Mouse (Mus musculus) embryonic facial prominence, embryonic 12.5 days (tissue): ENCODE data around the gene Tbkbp1. TPM values are rescaled to one million over a fixed set of nuclear protein-coding genes. Genes with fewer than 3 reads are reported as not detected.

Source experiments
- ATAC-seq: fragments of 200-750 bp; cut with Nextera tagmentation; 2 replicates; pipeline ENCODE4 v1.8.0; 2017; ENCODE audit not compliant: insufficient number of reproducible peaks, insufficient read depth, low FRiP score, low TSS enrichment
- H3K27ac ChIP-seq: fragments of 300-500 bp; sonication (generic); 2 replicates; pipeline ENCODE4 v1.5.1; 2016; ENCODE audit warnings: mild to moderate bottlenecking
- H3K27me3 ChIP-seq: fragments of 300-500 bp; sonication (generic); 2 replicates; pipeline ENCODE4 v1.6.1; 2016; ENCODE audit warnings: mild to moderate bottlenecking, moderate library complexity
- H3K36me3 ChIP-seq: fragments of 300-500 bp; sonication (generic); 2 replicates; pipeline ENCODE4 v1.6.1; 2016; ENCODE audit warnings: mild to moderate bottlenecking
- H3K4me1 ChIP-seq: fragments of 300-500 bp; sonication (generic); 2 replicates; pipeline ENCODE4 v1.6.1; 2016
- H3K4me2 ChIP-seq: fragments of 300-500 bp; sonication (generic); replicated peaks from 2 replicates; pipeline ENCODE4 v1.6.1; 2016; ENCODE audit warnings: mild to moderate bottlenecking, moderate library complexity
- H3K4me3 ChIP-seq: fragments of 300-500 bp; sonication (generic); 2 replicates; pipeline ENCODE4 v1.5.1; 2016; ENCODE audit warnings: mild to moderate bottlenecking
- H3K9ac ChIP-seq: fragments of 300-500 bp; sonication (generic); 2 replicates; pipeline ENCODE4 v1.6.1; 2016; ENCODE audit warnings: mild to moderate bottlenecking, moderate library complexity
- H3K9me3 ChIP-seq: fragments of 300-500 bp; sonication (generic); 2 replicates; pipeline ENCODE4 v1.6.1; 2016; ENCODE audit warnings: mild to moderate bottlenecking, moderate library complexity
- WGBS: fragments of 180-500 bp; shearing (Covaris S2); methylation state at CpG from one replicate; pipeline ENCODE4 v1.1.7; 2016; 5-methylcytosine and 5-hydroxymethylcytosine counted together
- polyA plus RNA-seq: library from polyadenylated mRNA; unstranded; fragments of >200 nt; fragmentation: Nextera tagmentation; extraction: Ambion mirVana; gene quantifications from 2 replicates; pipeline ENCODE4 v1.2.1, GENCODE M21; 2016

Tbkbp1 gene
- polyA plus RNA-seq, 1 experiment from 2014 or later, result 10.4 TPM

DNA sequence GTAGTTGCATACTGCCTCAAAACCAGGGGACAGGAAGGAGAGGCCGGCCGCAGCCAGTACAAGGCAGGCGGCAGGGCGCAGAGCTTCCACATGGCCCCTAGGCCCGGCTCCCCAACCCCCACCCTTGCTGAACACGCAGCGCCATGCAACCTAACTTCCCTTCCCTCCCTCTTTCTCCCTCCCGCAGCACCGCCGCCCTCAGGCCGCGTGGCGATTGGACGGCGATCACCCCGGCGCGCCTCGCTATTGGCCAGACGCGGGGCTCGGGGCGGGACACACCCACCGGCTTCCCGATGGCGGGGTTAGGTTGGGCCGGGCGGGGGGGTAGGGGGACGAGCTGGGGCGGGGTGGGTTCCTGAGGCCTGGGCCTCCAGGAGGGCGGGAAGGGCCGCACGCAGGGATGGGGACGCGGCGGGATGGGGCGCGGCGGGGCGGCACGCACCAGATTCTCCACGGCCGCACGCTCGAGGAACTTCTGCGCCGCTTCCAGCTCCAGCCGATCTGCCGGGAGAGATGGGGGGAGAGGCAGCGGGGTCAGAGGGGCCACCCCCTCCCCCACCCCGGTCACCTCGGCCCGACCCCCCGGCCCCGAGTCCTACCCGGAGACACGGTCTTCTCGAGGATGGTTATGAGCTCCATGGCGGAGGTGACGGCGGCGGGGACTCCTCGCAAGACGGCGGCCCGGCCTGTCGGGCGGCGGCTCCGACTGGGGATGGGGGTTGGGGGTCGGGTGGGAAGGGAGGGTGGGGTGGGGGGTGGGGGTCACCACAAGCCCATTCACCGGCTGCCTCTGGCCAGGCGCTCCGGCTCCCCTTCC lies 35.9 kb upstream of the Tbkbp1 start:
- Histone ChIP-seq H3K4me2 (peak overlapping the region; percentile 72), H3K9ac (peak overlapping the region; percentile 93), H3K4me3 (peak overlapping the region; percentile 94), H3K36me3 (peaks cover 33% of the 10 kb centered on the region), H3K9me3 (no peaks in the 10 kb centered on the region), H3K4me1 (peaks cover 17% of the 10 kb centered on the region), H3K27me3 (no peaks in the 10 kb centered on the region), H3K27ac (peak overlapping the region; percentile 98)
- peak; percentile 62 for ATAC-seq
- WGBS, result under 1% methylated on average over 59 of the region's 74 CpGs

DNA sequence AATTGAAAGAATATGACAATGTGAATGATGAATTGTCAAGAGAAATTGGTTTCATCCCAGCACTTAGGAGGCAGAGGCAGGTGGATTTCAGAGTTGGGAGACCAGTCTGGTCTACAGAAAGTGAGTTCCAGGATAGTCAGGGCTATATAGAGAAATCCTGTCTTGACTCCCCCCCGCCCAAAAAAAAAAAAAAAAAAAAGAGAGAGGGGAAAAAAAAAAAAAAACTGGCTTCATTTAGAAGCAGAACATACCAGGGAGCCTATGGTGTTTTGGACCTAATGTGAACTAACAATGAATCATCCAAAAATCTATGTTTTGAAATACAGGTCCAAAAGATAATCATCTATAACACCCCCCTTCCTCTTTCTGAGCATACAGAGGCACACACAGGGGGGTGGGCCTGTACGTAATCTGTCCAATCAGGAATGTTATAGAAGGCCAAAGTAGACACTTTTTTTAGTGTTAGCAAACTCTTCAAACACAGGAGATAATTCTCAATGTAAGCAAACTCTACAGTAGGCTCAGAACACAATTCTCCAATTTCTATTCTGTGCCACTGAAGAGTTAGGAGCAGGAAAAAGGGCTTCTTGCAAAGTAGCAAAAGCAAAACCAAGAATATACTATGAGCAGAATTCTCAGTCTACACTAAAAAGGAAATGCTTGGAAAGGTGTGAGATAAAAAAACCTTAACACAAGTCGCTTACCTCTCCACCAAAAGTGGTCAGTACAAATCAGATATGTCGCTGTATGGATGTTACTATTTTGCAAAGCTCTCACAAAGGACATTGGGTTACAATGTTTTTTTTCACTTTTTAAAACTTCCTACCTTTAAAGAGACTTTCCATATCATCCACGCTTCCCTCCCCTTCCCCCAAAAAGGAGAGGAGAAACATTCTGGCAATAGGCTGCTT lies 34.7 kb upstream of the Tbkbp1 start:
- WGBS, result 59% methylated on average over 5 of the region's 5 CpGs
- Histone ChIP-seq H3K4me3 (peak overlapping the region; percentile 94), H3K4me2 (peak overlapping the region; percentile 72), H3K27ac (no peak overlapping the region), H3K4me1 (peaks cover 17% of the 10 kb centered on the region), H3K36me3 (peaks cover 45% of the 10 kb centered on the region), H3K9ac (peak overlapping the region; percentile 93), H3K27me3 (no peaks in the 10 kb centered on the region), H3K9me3 (no peaks in the 10 kb centered on the region)
- ATAC-seq, result no peak

DNA sequence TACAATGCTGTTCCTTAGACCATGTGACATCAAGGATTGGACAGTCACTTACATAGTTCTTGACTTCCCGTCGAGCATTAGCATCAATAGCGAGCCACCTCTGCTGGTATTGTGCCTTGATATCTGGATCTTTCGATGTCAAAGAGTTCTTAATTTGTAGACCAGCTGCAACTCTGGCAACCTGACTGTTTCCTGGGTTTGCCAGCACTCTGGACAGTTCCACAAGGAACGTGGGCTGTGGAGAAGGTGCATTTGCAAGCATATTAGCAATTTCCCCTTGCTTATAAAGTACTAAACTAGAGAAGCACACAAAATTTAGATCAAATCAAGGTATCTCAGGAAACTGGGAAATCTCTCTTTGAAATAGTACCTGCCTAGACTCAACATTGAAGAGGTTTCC lies 33.6 kb upstream of the Tbkbp1 start:
- Histone ChIP-seq H3K4me2 (no peak overlapping the region), H3K9me3 (no peaks in the 10 kb centered on the region), H3K9ac (no peak overlapping the region), H3K36me3 (peaks cover 56% of the 10 kb centered on the region), H3K4me3 (no peak overlapping the region), H3K4me1 (peaks cover 17% of the 10 kb centered on the region), H3K27ac (no peak overlapping the region), H3K27me3 (no peaks in the 10 kb centered on the region)
- no peak for ATAC-seq
- WGBS, result 77% methylated on average over 5 of the region's 5 CpGs

DNA sequence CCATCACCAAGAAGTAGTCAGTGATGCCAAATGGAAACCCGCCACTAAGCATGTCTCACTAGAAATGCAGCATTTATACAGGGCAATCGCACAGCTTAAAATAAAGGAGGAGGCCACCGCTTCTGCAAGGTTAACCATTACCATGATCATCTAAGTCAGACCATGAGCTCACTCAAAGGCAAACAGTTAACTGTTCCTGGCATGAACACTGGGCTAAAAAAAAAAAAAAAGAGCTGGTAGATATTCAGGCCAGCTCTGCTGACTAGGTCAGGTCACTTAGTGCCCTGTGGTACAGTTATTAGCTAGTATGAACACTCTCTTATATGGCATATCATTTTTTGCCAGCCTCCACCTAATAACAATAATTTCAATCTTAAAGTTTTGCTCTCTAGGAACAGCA lies 31.2 kb upstream of the Tbkbp1 start:
- H3K27ac ChIP-seq, result no peak overlapping the region
- no peak overlapping the region for H3K4me3 ChIP-seq
- H3K4me1 ChIP-seq, result peaks cover 17% of the 10 kb centered on the region
- H3K9me3 ChIP-seq, result no peaks in the 10 kb centered on the region
- H3K9ac ChIP-seq, result no peak overlapping the region
- no peak overlapping the region for H3K4me2 ChIP-seq
- no peak for ATAC-seq
- no peaks in the 10 kb centered on the region for H3K27me3 ChIP-seq
- peaks cover 79% of the 10 kb centered on the region for H3K36me3 ChIP-seq
- WGBS, result 92% methylated on average over 3 of the region's 3 CpGs

DNA sequence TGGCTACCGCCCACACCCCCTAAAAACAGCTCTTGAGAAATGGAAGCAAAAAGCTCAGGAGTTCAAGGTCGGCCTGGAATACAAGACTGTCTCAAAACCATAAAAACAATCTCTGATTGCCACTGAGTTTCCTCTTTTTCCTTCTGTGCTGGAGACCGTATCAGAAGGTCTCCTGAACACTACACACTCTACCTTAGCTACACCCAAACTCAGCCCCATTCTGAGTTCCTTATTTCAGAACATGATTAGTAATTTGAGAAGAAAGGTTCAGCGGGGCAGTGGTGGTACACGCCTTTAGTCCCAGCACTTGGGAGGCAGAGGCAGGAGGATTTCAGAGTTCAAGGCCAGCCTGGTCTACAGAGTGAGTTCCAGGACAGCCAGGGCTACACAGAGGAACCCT lies 29.8 kb upstream of the Tbkbp1 start:
- no peak for ATAC-seq
- Histone ChIP-seq H3K4me1 (peaks cover 12% of the 10 kb centered on the region), H3K4me3 (no peak overlapping the region), H3K36me3 (peaks cover 93% of the 10 kb centered on the region), H3K9me3 (no peaks in the 10 kb centered on the region), H3K9ac (no peak overlapping the region), H3K4me2 (no peak overlapping the region), H3K27ac (no peak overlapping the region), H3K27me3 (no peaks in the 10 kb centered on the region)
- WGBS, result 75% methylated on average over 5 of the region's 5 CpGs

DNA sequence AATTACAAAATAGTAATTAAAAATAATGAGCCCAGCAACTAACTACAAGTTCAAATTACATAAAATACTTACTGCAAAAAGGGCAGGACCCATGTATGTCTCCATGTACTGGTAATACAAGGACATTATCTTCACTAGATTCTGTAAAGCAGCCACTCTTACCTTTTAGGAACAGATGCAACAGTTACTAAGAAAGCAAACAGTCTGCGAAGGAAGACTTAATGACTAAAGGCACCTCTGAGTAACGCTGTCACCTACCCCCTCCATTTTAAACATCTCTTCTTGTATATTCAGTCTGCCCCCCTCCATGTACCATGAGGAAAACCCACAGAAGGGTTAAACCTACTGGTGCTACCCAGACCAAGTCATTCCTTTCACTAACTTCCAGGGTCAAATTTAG lies 26.9 kb upstream of the Tbkbp1 start:
- WGBS, result 95% methylated on average over 2 of the region's 2 CpGs
- H3K36me3 ChIP-seq, result peaks cover 98% of the 10 kb centered on the region

DNA sequence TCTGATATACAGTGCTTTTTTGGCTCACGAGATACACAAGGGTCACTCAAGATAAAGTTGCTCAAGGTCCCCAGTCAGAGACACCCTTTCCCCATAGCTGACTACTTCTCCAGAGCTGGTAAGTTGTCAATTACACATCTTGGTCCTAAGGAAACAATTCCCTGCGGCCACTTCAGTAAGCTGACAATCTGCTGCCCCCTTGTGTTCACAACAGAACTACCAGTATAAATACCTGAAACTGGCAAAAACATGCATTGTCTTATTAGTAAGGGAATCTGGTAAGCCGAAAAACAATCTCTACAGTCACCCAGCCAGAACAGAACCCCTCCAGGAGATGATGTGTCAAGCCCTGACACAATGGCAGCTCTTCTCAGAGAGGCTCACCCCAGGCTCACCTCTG lies 25.6 kb upstream of the Tbkbp1 start:
- Histone ChIP-seq H3K4me1 (no peaks in the 10 kb centered on the region), H3K36me3 (peaks cover 95% of the 10 kb centered on the region), H3K4me3 (no peak overlapping the region), H3K9me3 (no peaks in the 10 kb centered on the region), H3K27me3 (no peaks in the 10 kb centered on the region), H3K27ac (no peak overlapping the region), H3K4me2 (no peak overlapping the region), H3K9ac (no peak overlapping the region)
- 49% methylated on average over 3 of the region's 3 CpGs for WGBS
- ATAC-seq, result no peak

More for the DNA sequence above, 26.9 kb upstream of the Tbkbp1 start:
- no peak overlapping the region for H3K27ac ChIP-seq
- no peaks in the 10 kb centered on the region for H3K27me3 ChIP-seq
- ATAC-seq, result no peak
- no peak overlapping the region for H3K4me2 ChIP-seq
- H3K4me1 ChIP-seq, result no peaks in the 10 kb centered on the region
- no peak overlapping the region for H3K4me3 ChIP-seq
- H3K9me3 ChIP-seq, result no peaks in the 10 kb centered on the region
- H3K9ac ChIP-seq, result no peak overlapping the region

DNA sequence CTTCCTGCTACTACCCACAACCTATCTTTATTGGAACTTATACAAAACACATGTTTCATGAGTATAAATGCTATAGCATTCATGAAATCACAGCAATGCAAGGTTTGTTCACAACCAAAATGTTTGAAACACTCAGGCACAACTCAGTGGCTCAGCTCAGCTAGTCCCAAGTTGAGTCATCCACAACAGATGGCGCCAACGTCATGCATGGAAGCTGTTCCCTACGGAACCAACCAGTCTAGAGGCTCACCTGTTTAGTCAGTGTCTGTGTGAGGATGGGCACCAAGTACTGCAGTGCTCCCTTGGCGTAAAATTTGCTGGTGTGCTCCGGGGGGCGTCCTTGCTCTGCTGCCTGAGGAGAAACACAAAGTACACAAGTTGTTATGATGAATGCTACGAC lies 24.2 kb upstream of the Tbkbp1 start:
- Histone ChIP-seq H3K4me1 (no peaks in the 10 kb centered on the region), H3K4me3 (no peak overlapping the region), H3K9ac (no peak overlapping the region), H3K27me3 (no peaks in the 10 kb centered on the region), H3K36me3 (peaks cover 95% of the 10 kb centered on the region), H3K4me2 (no peak overlapping the region), H3K9me3 (no peaks in the 10 kb centered on the region), H3K27ac (no peak overlapping the region)
- 90% methylated on average over 7 of the region's 7 CpGs for WGBS
- ATAC-seq, result no peak

DNA sequence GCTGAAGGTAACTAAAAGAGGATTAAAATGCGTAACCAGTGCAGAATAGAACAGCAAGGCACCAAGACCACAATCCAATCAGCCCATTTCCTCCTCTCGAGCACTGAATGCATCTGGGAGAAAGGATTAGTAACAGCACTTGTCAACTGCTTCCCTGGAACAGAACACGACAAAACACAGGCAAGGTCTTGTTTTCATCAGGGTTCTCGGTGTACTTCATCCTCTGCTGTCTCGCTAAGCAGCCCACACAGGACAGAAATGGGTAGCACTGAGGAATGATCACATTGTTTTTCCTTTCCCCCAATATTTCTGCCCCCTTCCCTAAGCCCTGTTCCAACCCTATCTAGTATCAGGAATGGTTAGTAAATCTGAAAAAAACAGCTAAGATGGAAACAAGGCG lies 9.0 kb upstream of the Tbkbp1 start:
- no peaks in the 10 kb centered on the region for H3K9me3 ChIP-seq
- peaks cover 90% of the 10 kb centered on the region for H3K36me3 ChIP-seq
- H3K27me3 ChIP-seq, result no peaks in the 10 kb centered on the region
- no peak overlapping the region for H3K4me3 ChIP-seq
- no peak for ATAC-seq
- 67% methylated on average over 6 of the region's 6 CpGs for WGBS
- H3K9ac ChIP-seq, result no peak overlapping the region
- H3K27ac ChIP-seq, result no peak overlapping the region
- H3K4me1 ChIP-seq, result no peaks in the 10 kb centered on the region
- no peak overlapping the region for H3K4me2 ChIP-seq

DNA sequence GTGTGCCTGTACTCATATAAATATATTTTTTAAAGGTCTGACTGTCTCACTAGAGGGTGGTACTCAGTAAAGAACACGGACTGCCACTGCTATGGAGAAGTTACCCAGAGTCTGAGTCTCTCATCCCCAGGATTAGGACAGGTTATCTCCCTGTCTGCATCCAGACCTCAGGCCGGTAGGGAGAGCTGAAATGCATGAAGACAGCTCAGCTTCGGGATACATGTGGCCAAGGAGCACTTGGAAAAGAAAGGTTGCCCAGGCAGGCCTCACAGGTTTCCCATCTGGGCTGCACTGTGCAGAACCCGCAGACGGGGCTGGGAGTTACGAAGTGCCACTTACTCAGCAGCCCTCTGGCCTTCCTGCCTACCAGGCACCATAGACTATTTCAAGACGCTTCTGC lies 5.7 kb upstream of the Tbkbp1 start:
- 78% methylated on average over 7 of the region's 7 CpGs for WGBS
- Histone ChIP-seq H3K9me3 (no peaks in the 10 kb centered on the region), H3K4me3 (no peak overlapping the region), H3K27ac (no peak overlapping the region), H3K4me2 (no peak overlapping the region), H3K36me3 (peaks cover 61% of the 10 kb centered on the region), H3K9ac (no peak overlapping the region), H3K27me3 (no peaks in the 10 kb centered on the region), H3K4me1 (peaks cover 20% of the 10 kb centered on the region)
- ATAC-seq, result no peak

DNA sequence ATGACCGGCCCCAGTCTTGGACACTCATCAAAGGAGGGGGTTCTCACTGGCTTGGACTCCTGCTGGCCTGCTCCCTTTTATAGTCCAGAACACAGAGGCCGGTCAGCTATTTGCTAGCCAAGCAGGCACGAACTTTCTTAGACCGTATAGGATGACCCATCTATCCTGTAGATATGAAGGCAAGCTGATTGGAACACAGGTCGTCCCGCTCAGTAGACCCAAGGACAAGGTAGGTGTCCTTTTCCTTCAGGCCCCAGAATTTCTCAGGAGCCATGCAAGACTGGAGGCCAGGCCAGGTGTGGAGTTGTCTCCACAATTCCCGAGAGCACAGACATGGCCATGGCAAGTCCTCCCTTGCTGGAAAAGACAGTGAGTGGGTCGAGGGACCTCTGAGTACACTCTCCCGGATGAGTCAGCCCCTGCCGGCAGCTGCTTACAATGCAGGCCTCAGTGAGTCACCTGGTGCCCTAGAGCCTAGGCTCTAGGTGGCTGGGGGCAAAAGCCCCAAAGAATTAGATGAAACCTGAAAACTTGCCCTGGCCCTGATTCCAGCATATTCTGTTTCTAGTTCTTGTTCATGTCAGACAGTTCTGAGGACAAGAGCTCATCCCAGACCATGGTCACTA lies 1.5 kb upstream of the Tbkbp1 start:
- 26% methylated on average over 10 of the region's 10 CpGs for WGBS
- Histone ChIP-seq H3K27ac (no peak overlapping the region), H3K36me3 (peaks cover 31% of the 10 kb centered on the region), H3K4me3 (peak overlapping the region; percentile 61; the same call in 1 of the 2 replicates), H3K27me3 (peaks cover 4% of the 10 kb centered on the region; the same call in 1 of the 2 replicates), H3K9ac (no peak overlapping the region), H3K4me1 (peaks cover 44% of the 10 kb centered on the region), H3K4me2 (peak overlapping the region; percentile 69; the same call in 1 of the 2 replicates), H3K9me3 (no peaks in the 10 kb centered on the region)
- ATAC-seq, result no peak
